In genomic region chr12:103100088-103100487, GRCm38 (mm10) we compare ENCODE assay signal across 12 mouse cellular contexts.
DNase-seq lines count a peak whose midpoint lies in the region; ATAC-seq and TF ChIP-seq lines count a peak whose summit lies in the region.
"Had no signal": no experiment of that assay in that cellular context is flagged by ENCODE, and none has a peak within 500 bp of the region (broad histone marks: within the 10 kb centered on the region; RNA-seq: fewer than 3 reads in every experiment).

No protein-coding gene starts in this region.

- ATAC-seq in CD4-positive, CD25-positive, alpha-beta regulatory T cell, adult 4 months, result no peak
- ATAC-seq in hindbrain, embryonic 11.5 days (ENCODE audit: low FRiP score), result no peak
- no peak for ATAC-seq in hindbrain, embryonic 12.5 days (ENCODE audit: low FRiP score)
- no peak for ATAC-seq in midbrain, postnatal 0 days (ENCODE audit: low FRiP score)
- no peak for ATAC-seq in midbrain, embryonic 15.5 days (replicated peaks)
- ATAC-seq in megakaryocyte-erythroid progenitor cell, adult 5-6 weeks (replicated peaks; ENCODE audit: low FRiP score, low TSS enrichment, poor library complexity, severe bottlenecking), result peak; percentile 47; the same call in 1 of the 2 replicates
- ATAC-seq in inflammation-experienced regulatory T-cells, adult 6 months, result no peak
- ATAC-seq: activated CD4-positive, CD25-positive, alpha-beta regulatory T cell, adult 4 months had no signal

- peak; percentile 61 for TF ChIP-seq CTCF in midbrain, postnatal 0 days (IDR thresholded peaks at IDR 0.05)

- 55% methylated on average over 5 of the region's 5 CpGs for WGBS in hindbrain, embryonic 11.5 days
- WGBS in hindbrain, embryonic 12.5 days, result 68% methylated on average over 5 of the region's 5 CpGs
- WGBS in midbrain, postnatal 0 days, result 62% methylated on average over 5 of the region's 5 CpGs
- 65% methylated on average over 5 of the region's 5 CpGs for WGBS in midbrain, embryonic 15.5 days

- no peak overlapping the region for H3K4me2 ChIP-seq in hindbrain, embryonic 11.5 days (replicated peaks; ENCODE audit: low read depth, low read length)
- no peak overlapping the region for H3K4me2 ChIP-seq in hindbrain, embryonic 12.5 days (replicated peaks)
- no peak overlapping the region for H3K4me2 ChIP-seq in midbrain, postnatal 0 days (ENCODE audit: low read depth, low read length, poor library complexity, severe bottlenecking)
- H3K4me2 ChIP-seq in midbrain, embryonic 15.5 days, result no peak overlapping the region

- no peak overlapping the region for H3K9ac ChIP-seq in hindbrain, embryonic 11.5 days (ENCODE audit: low read depth, low read length)
- no peak overlapping the region for H3K9ac ChIP-seq in hindbrain, embryonic 12.5 days
- no peak overlapping the region for H3K9ac ChIP-seq in midbrain, postnatal 0 days (replicated peaks; ENCODE audit: low read length, poor library complexity, severe bottlenecking)
- no peak overlapping the region for H3K9ac ChIP-seq in midbrain, embryonic 15.5 days

- peak; percentile 5 for DNase-seq in CD4-positive, CD25-positive, alpha-beta regulatory T cell, adult 2 months (ENCODE audit: low read depth, low spot score)
- peak; percentile 25 for DNase-seq in hindbrain, embryonic 11.5 days (ENCODE audit: low spot score)
- DNase-seq in midbrain, postnatal 0 days (ENCODE audit: low spot score), result no peak
- DNase-seq: cerebellum, adult 9-10 months; kidney, adult 2 months had no signal

- no peaks in the 10 kb centered on the region for H3K9me3 ChIP-seq in hindbrain, embryonic 11.5 days (ENCODE audit: control insufficient read depth, low read length)
- H3K9me3 ChIP-seq in hindbrain, embryonic 12.5 days (replicated peaks), result no peaks in the 10 kb centered on the region
- no peaks in the 10 kb centered on the region for H3K9me3 ChIP-seq in midbrain, postnatal 0 days (ENCODE audit: low read length)
- H3K9me3 ChIP-seq in midbrain, embryonic 15.5 days, result no peaks in the 10 kb centered on the region

- H3K36me3 ChIP-seq in hindbrain, embryonic 11.5 days (ENCODE audit: control insufficient read depth, insufficient read depth, low read length), result no peaks in the 10 kb centered on the region
- H3K36me3 ChIP-seq in hindbrain, embryonic 12.5 days, result peaks cover 4% of the 10 kb centered on the region
- peaks cover 20% of the 10 kb centered on the region for H3K36me3 ChIP-seq in midbrain, postnatal 0 days (ENCODE audit: insufficient read depth, low read length)
- peaks cover 13% of the 10 kb centered on the region for H3K36me3 ChIP-seq in midbrain, embryonic 15.5 days (replicated peaks)

- no peak overlapping the region for H3K27ac ChIP-seq in hindbrain, embryonic 11.5 days (ENCODE audit: low read depth, low read length)
- H3K27ac ChIP-seq in hindbrain, embryonic 12.5 days, result no peak overlapping the region
- H3K27ac ChIP-seq in midbrain, postnatal 0 days (ENCODE audit: low read depth, low read length), result no peak overlapping the region
- no peak overlapping the region for H3K27ac ChIP-seq in midbrain, embryonic 15.5 days

- no peaks in the 10 kb centered on the region for H3K27me3 ChIP-seq in hindbrain, embryonic 11.5 days (ENCODE audit: control insufficient read depth, insufficient read depth, low read length)
- H3K27me3 ChIP-seq in hindbrain, embryonic 12.5 days, result no peaks in the 10 kb centered on the region
- H3K27me3 ChIP-seq in midbrain, postnatal 0 days (ENCODE audit: insufficient read depth, low read length), result no peaks in the 10 kb centered on the region
- no peaks in the 10 kb centered on the region for H3K27me3 ChIP-seq in midbrain, embryonic 15.5 days (replicated peaks)

- H3K4me3 ChIP-seq in hindbrain, embryonic 11.5 days (ENCODE audit: low read depth, low read length), result no peak overlapping the region
- no peak overlapping the region for H3K4me3 ChIP-seq in hindbrain, embryonic 12.5 days
- H3K4me3 ChIP-seq in midbrain, postnatal 0 days (ENCODE audit: low read depth, low read length), result no peak overlapping the region
- no peak overlapping the region for H3K4me3 ChIP-seq in midbrain, embryonic 15.5 days
- H3K4me3 ChIP-seq: myocyte had no signal

- no peaks in the 10 kb centered on the region for H3K4me1 ChIP-seq in hindbrain, embryonic 11.5 days (replicated peaks; ENCODE audit: control insufficient read depth, insufficient read depth, low read length)
- H3K4me1 ChIP-seq in hindbrain, embryonic 12.5 days, result no peaks in the 10 kb centered on the region
- no peaks in the 10 kb centered on the region for H3K4me1 ChIP-seq in midbrain, postnatal 0 days (ENCODE audit: insufficient read depth, low read length)
- H3K4me1 ChIP-seq in midbrain, embryonic 15.5 days, result no peaks in the 10 kb centered on the region
